Mouse (Mus musculus) ovary, postnatal 36 days (tissue): ENCODE measurements at regions not wholly inside any gene's neighbourhood (a gene's known extent, or its start where the extent isn't known, plus 50 kb on each side); places are given as distances from the start of the nearest gene placed in this dataset.
"Not testable (repeated sequence)": the region's sequence is repeated elsewhere in the genome, so short reads cannot be mapped to it uniquely, and the experiment has no call there.

Experiments
- DNase-seq: peaks from one replicate; pipeline ENCODE4 v3.0.0; 2022; ENCODE audit warnings: low spot score, mixed read lengths

DNA sequence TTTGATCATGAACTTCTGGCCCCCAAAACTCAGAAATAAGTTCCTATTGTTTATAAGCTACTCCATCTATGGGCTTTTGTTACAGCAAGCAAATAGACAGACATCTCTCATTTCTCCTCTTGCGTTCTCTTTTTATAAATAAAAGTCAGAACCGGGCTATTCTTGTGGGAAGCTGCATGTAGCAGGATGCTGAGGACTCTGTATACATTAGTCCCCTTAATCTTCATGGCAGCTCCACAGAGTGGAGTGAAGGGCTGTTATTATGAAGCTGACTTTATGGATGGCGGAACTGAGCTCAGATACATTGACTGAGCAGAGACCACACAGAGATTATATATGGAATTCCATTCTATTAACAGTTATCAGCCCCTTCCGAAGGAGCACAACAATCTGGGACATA, 162.1 kb upstream of the Zfp637 start:
- DNase-seq = no peak

GRCm38 (mm10) chr6:117686212-117686611, 154.8 kb upstream of the Zfp637 start:
- no peak for DNase-seq

- DNase-seq = no peak
Observed at GRCm38 (mm10) chr6:117687045-117687444, 153.9 kb upstream of the Zfp637 start.

- DNase-seq = no peak
Observed at GRCm38 (mm10) chr6:117688664-117689178, 152.3 kb upstream of the Zfp637 start.

GRCm38 (mm10) chr6:117700286-117700685, 140.7 kb upstream of the Zfp637 start:
- DNase-seq = no peak

GRCm38 (mm10) chr6:117701547-117701946, 139.4 kb upstream of the Zfp637 start:
- no peak for DNase-seq

DNA sequence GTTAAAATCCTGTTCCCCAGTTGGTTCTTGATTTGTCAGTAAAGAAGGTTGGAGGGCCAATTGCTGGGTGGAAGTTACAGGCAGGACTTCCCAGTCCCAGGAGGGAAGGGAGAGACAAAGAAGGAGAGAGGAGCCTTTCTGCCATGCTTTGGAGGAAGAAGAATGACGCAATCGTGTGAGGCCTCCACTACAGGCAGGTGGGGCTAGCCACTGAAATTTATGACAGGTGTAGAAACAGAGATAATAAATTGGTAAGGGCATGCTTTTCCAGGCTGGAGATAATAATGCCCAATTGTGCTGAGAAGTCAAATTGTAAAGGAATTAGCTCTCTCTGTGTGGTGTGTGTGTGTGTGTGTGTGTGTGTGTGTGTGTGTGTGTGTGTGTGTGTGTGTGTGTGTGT, 135.0 kb upstream of the Zfp637 start:
- DNase-seq = no peak

DNA sequence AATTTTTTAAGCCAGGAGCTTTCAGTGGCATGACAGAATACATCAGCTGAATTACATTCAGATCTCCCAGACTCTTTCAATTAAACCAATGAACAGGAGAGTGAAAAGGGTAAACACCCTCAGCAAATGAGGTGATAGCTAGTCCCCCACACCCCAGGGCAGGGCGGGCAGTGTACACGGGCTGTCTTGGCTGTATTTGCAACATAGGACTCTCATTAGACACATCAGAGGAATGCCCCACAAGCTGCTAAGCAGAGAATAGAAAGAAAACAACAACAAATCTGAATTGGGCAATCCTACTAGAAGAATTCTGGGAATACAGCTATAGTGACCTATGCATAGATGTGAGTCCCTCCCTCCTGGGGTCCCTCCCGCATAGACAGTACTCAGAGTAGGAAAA, 131.8 kb upstream of the Zfp637 start:
- no peak for DNase-seq

DNA sequence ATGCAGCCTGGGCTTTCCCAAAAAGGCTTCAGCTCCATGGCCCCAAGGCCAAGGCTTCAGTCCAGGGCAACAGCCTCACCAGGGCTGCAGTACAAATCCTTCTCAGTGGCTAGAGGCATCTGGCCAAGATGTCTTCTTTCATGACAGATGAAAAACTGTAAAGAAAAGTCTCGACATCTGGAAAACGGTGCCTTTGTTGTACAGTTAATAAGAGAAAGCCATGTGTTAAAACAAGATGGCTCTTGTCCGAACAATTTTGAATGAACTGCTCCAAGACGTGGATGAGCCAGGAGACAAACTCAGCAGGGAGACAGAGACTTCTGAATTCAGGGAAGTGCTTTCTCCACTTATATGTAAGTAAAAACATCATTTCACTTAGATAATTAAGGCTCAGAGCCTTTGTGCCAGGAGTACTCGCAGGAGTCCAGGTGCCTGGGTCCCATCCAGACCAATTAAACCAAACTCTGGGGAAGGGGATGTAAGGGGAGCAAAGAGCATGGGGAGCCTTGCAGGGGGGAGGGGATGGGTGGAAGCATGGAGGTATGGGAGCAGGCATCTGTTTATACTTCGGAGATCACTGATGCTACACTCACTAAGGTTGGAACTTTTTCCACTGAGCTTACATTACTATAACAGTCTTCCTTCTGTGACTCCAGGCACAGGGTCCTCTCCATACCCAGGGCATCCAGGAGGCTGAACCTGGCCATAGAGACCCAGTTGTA, 125.8 kb upstream of the Zfp637 start:
- no peak for DNase-seq

GRCm38 (mm10) chr6:117716422-117716821, 124.6 kb upstream of the Zfp637 start:
- DNase-seq = not testable (repeated sequence)

DNA sequence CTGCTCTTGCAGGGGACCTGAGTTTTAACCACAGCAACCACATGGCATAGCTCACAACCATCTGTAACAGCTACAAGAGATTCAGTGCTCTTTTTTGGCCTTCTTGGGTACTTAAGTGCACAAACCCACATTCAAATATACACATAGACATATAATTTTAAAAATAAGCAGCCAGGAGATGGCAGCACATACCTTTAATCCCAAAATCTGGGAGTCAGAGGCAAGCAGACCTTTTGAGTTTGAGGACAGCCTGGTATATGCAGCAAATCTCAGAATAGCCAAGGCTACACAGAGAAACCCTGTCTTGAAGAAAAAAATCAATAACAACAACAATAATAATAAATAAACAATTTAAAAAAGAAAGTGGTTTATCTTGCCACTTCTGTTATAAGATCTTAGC, 88.6 kb upstream of the Zfp637 start:
- not testable (repeated sequence) for DNase-seq

- not testable (repeated sequence) for DNase-seq
Observed at GRCm38 (mm10) chr6:117755682-117756081, 85.3 kb upstream of the Zfp637 start.

GRCm38 (mm10) chr6:117756176-117756575, 84.8 kb upstream of the Zfp637 start:
- no peak for DNase-seq

- DNase-seq = peak; percentile 36
Observed at GRCm38 (mm10) chr6:117758516-117758915, 82.5 kb upstream of the Zfp637 start.

- DNase-seq = no peak
Observed at GRCm38 (mm10) chr6:117771506-117771905, 69.5 kb upstream of the Zfp637 start.

GRCm38 (mm10) chr6:117772396-117772795, 68.6 kb upstream of the Zfp637 start:
- DNase-seq = no peak

- no peak for DNase-seq
Observed at GRCm38 (mm10) chr6:117775304-117776050, 65.5 kb upstream of the Zfp637 start.

DNA sequence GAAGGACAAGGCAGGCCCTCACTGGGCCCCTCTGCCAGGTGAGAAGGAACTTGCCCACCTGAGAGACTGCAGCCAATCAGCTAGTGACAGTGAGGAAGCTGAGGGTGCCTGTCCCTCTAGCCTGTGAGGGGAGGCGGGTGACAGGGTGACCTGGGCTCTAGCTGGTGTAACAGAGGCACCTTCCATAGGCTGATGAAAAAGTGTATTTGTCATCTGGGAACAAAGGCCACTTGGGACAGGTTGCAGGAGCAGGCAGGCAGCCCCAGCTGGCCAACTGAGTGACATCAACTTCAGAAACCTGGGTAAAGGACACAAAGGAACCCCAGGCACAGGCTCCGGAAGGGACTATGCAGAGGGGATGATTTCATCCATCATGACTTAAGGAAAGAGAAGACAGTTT, 63.0 kb upstream of the Zfp637 start:
- no peak for DNase-seq

DNA sequence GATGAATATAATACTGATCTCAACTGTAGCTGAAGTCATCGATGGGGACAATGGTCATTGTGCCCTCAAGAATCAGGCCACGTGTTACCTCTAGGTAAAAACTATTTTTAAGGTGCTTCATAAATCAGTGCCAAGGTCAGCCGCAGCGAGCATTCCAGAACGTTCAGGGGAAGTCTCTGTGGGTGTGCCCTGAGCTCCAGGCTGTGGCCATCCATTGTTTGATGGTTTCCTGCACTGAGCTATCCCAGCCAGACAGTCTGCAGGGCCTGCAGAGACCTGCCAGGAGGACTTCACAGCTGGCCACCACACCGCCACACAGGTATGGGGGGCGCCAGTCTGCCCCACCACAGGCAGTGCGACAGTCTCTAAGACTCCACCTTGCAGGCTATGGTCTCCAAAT, 62.5 kb upstream of the Zfp637 start:
- DNase-seq = no peak

GRCm38 (mm10) chr6:117779020-117779419, 62.0 kb upstream of the Zfp637 start:
- no peak for DNase-seq

- no peak for DNase-seq
Observed at GRCm38 (mm10) chr6:117788580-117789540, 52.1 kb upstream of the Zfp637 start.

DNA sequence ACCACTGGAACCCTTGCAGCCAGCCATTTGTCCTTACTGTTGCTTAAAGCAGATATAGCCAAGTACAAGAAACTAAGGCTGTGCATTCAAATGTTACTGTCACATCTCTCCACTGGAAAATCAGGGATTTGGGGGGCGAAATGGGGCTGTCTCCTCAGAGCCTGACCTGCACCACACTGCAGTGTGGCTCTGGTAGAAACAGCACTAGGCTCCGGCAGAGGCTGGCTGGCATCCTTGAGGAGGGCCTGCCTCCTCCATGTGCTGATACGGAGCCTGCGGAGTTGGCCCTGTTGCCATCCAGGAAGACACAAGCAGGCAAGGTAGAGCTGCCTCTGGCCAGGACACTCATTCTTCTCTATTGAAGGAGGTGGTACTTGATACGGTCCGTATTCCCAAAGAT, 50.4 kb upstream of the Zfp637 start:
- DNase-seq = no peak
